Mouse (Mus musculus) kidney, embryonic 14.5 days (tissue): ENCODE results near the gene Rcan2. TPM values are rescaled to one million over a fixed set of nuclear protein-coding genes. Genes with fewer than 3 reads are reported as not detected.
"Not testable (repeated sequence)": the region's sequence is repeated elsewhere in the genome, so short reads cannot be mapped to it uniquely, and the experiment has no call there.

ENCODE experiments used
- ATAC-seq: fragments of 200-750 bp; cut with Nextera tagmentation; 2 replicates; pipeline ENCODE4 v1.8.0; 2017; ENCODE audit warnings: moderate number of reproducible peaks, mild to moderate bottlenecking, moderate TSS enrichment, moderate library complexity; ENCODE audit not compliant: low FRiP score, low TSS enrichment
- H3K27ac ChIP-seq: fragments of 300-500 bp; sonication (generic); 2 replicates; pipeline ENCODE4 v1.5.1; 2014; ENCODE audit warnings: low read depth, mild to moderate bottlenecking, low read length, moderate library complexity, mixed read lengths
- H3K27me3 ChIP-seq: fragments of 300-500 bp; sonication (generic); 2 replicates; pipeline ENCODE4 v1.6.1; 2014; ENCODE audit warnings: mild to moderate bottlenecking, low read length; ENCODE audit not compliant: control insufficient read depth, insufficient read depth
- H3K36me3 ChIP-seq: fragments of 300-500 bp; sonication (generic); 2 replicates; pipeline ENCODE4 v1.6.1; 2014; ENCODE audit warnings: low read length, mixed read lengths; ENCODE audit not compliant: control insufficient read depth, insufficient read depth
- H3K4me1 ChIP-seq: fragments of 300-500 bp; sonication (generic); 2 replicates; pipeline ENCODE4 v1.6.1; 2014; ENCODE audit warnings: low read length, mixed read lengths; ENCODE audit not compliant: control insufficient read depth, insufficient read depth
- H3K4me2 ChIP-seq: fragments of 300-500 bp; sonication (generic); replicated peaks from 2 replicates; pipeline ENCODE4 v1.6.1; 2014; ENCODE audit warnings: low read depth, mild to moderate bottlenecking, low read length
- H3K4me3 ChIP-seq: fragments of 300-500 bp; sonication (generic); 2 replicates; pipeline ENCODE4 v1.5.1; 2014; ENCODE audit warnings: mild to moderate bottlenecking, low read length
- H3K9ac ChIP-seq: fragments of 300-500 bp; sonication (generic); 2 replicates; pipeline ENCODE4 v1.6.1; 2014; ENCODE audit warnings: low read depth, mild to moderate bottlenecking, low read length, moderate library complexity
- H3K9me3 ChIP-seq: fragments of 300-500 bp; sonication (generic); 2 replicates; pipeline ENCODE4 v1.6.1; 2016; ENCODE audit warnings: low read length; ENCODE audit not compliant: control insufficient read depth
- WGBS: fragments of 180-500 bp; shearing (Covaris S2); extraction: QIAGEN DNeasy Blood & Tissue Kit; methylation state at CpG from one replicate; pipeline ENCODE4 v1.1.7; 2014; 5-methylcytosine and 5-hydroxymethylcytosine counted together
- polyA plus RNA-seq: library from polyadenylated mRNA; unstranded; fragments of >200 nt; fragmentation: Nextera tagmentation; extraction: Ambion mirVana; gene quantifications from 2 replicates; pipeline ENCODE4 v1.2.1, GENCODE M21; 2014

The Rcan2 gene
- polyA plus RNA-seq, 1 experiment from 2014 or later: 3.0 TPM

- H3K9me3 ChIP-seq: no peaks in the 10 kb centered on the region
- 79% methylated on average over 6 of the region's 6 CpGs for WGBS
- no peaks in the 10 kb centered on the region for H3K4me1 ChIP-seq
- H3K4me2 ChIP-seq: no peak overlapping the region
- no peaks in the 10 kb centered on the region for H3K27me3 ChIP-seq
- no peaks in the 10 kb centered on the region for H3K36me3 ChIP-seq
- no peak overlapping the region for H3K4me3 ChIP-seq
- no peak overlapping the region for H3K9ac ChIP-seq
- no peak for ATAC-seq
- no peak overlapping the region for H3K27ac ChIP-seq
Observed at GRCm38 (mm10) chr17:43818390-43818789, 17.2 kb downstream of the Rcan2 start.

- Histone ChIP-seq H3K9ac (no peak overlapping the region), H3K4me2 (no peak overlapping the region), H3K9me3 (no peaks in the 10 kb centered on the region), H3K27ac (no peak overlapping the region), H3K4me3 (no peak overlapping the region), H3K27me3 (no peaks in the 10 kb centered on the region), H3K4me1 (no peaks in the 10 kb centered on the region), H3K36me3 (no peaks in the 10 kb centered on the region)
- no peak for ATAC-seq
- WGBS: 89% methylated on average over 2 of the region's 2 CpGs
Observed at GRCm38 (mm10) chr17:43820904-43821303, 19.8 kb downstream of the Rcan2 start.

- Histone ChIP-seq H3K36me3 (no peaks in the 10 kb centered on the region), H3K27me3 (no peaks in the 10 kb centered on the region), H3K4me3 (no peak overlapping the region), H3K4me1 (no peaks in the 10 kb centered on the region), H3K27ac (no peak overlapping the region), H3K9ac (no peak overlapping the region), H3K9me3 (no peaks in the 10 kb centered on the region), H3K4me2 (no peak overlapping the region)
- ATAC-seq: no peak
- 65% methylated on average over 6 of the region's 6 CpGs for WGBS
Observed at GRCm38 (mm10) chr17:43822207-43822606, 21.1 kb downstream of the Rcan2 start.

- no peak overlapping the region for H3K4me3 ChIP-seq
- ATAC-seq: no peak
- H3K4me2 ChIP-seq: no peak overlapping the region
- 84% methylated on average over 2 of the region's 2 CpGs for WGBS
- no peaks in the 10 kb centered on the region for H3K27me3 ChIP-seq
- no peaks in the 10 kb centered on the region for H3K9me3 ChIP-seq
- H3K36me3 ChIP-seq: no peaks in the 10 kb centered on the region
- H3K27ac ChIP-seq: no peak overlapping the region
- H3K9ac ChIP-seq: no peak overlapping the region
- H3K4me1 ChIP-seq: no peaks in the 10 kb centered on the region
Observed at GRCm38 (mm10) chr17:43822630-43823029, 21.5 kb downstream of the Rcan2 start.

- H3K4me1 ChIP-seq: no peaks in the 10 kb centered on the region
- no peak overlapping the region for H3K9ac ChIP-seq
- no peaks in the 10 kb centered on the region for H3K9me3 ChIP-seq
- H3K4me2 ChIP-seq: no peak overlapping the region
- no peaks in the 10 kb centered on the region for H3K27me3 ChIP-seq
- H3K36me3 ChIP-seq: no peaks in the 10 kb centered on the region
- no peak overlapping the region for H3K4me3 ChIP-seq
- 79% methylated on average over 10 of the region's 10 CpGs for WGBS
- H3K27ac ChIP-seq: no peak overlapping the region
- no peak for ATAC-seq
Observed at GRCm38 (mm10) chr17:43824781-43825410, 23.7 kb downstream of the Rcan2 start.

GRCm38 (mm10) chr17:43825411-43825785 lies 24.2 kb downstream of the Rcan2 start:
- H3K4me2 ChIP-seq, H3K27me3 ChIP-seq, H3K27ac ChIP-seq, H3K9ac ChIP-seq, H3K4me3 ChIP-seq, ATAC-seq, H3K36me3 ChIP-seq, H3K9me3 ChIP-seq, H3K4me1 ChIP-seq: not testable (repeated sequence)
- WGBS: 47% methylated on average over 1 of the region's 1 CpGs

- H3K27ac ChIP-seq: no peak overlapping the region
- no peak overlapping the region for H3K4me2 ChIP-seq
- H3K4me1 ChIP-seq: no peaks in the 10 kb centered on the region
- no peaks in the 10 kb centered on the region for H3K27me3 ChIP-seq
- H3K36me3 ChIP-seq: no peaks in the 10 kb centered on the region
- H3K9me3 ChIP-seq: no peaks in the 10 kb centered on the region
- ATAC-seq: no peak
- H3K9ac ChIP-seq: no peak overlapping the region
- 52% methylated on average over 3 of the region's 3 CpGs for WGBS
- H3K4me3 ChIP-seq: no peak overlapping the region
Observed at GRCm38 (mm10) chr17:43827261-43827660, 26.1 kb downstream of the Rcan2 start.

GRCm38 (mm10) chr17:43832401-43833124 lies 31.4 kb downstream of the Rcan2 start:
- H3K27me3 ChIP-seq: no peaks in the 10 kb centered on the region
- no peak overlapping the region for H3K9ac ChIP-seq
- no peaks in the 10 kb centered on the region for H3K4me1 ChIP-seq
- ATAC-seq: no peak
- H3K9me3 ChIP-seq: no peaks in the 10 kb centered on the region
- H3K4me2 ChIP-seq: no peak overlapping the region
- H3K36me3 ChIP-seq: no peaks in the 10 kb centered on the region
- H3K27ac ChIP-seq: no peak overlapping the region
- 68% methylated on average over 15 of the region's 15 CpGs for WGBS
- no peak overlapping the region for H3K4me3 ChIP-seq

GRCm38 (mm10) chr17:43840208-43840607 lies 39.1 kb downstream of the Rcan2 start:
- ATAC-seq: no peak

More at GRCm38 (mm10) chr17:43840208-43840607, 39.1 kb downstream of the Rcan2 start:
- Histone ChIP-seq H3K4me1 (no peaks in the 10 kb centered on the region), H3K9ac (no peak overlapping the region), H3K27me3 (no peaks in the 10 kb centered on the region), H3K4me2 (no peak overlapping the region), H3K9me3 (no peaks in the 10 kb centered on the region), H3K36me3 (no peaks in the 10 kb centered on the region), H3K27ac (no peak overlapping the region), H3K4me3 (no peak overlapping the region)
- 91% methylated on average over 9 of the region's 9 CpGs for WGBS
